Mouse (Mus musculus): ENCODE results near the gene Egln3. TPM values are rescaled to one million over a fixed set of nuclear protein-coding genes. Genes with fewer than 3 reads are reported as not detected.

Egln3 gene
- polyA plus RNA-seq, 1 experiment: 51.8 TPM

DNA sequence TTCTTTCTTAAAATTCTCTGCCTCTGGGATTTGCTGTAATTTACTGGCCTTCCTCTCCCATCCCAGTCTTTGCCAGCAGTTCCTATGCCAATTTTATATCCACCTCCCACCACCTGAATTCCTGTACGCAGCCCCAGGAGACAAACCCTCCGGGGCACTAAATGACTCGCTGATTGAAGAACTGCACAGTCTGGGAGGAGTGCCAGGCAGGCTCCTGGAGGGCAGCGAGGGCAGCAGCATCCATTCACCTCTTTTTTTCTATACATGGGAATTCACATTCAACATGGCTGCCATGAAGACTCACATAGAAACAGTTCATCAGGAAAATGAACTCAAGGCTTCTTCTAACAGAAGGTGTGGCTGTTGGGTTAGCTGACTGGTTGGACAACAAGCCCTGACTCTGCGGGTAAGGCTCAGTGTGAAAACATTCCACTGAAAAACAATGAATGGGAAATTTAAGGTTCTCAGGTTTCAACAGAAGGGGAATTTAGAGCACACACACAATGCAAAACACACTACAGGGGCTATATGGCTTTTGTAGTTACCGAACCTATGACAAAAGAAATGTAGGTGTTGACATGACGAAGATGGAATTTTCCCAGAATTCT is 29.4 kb upstream of the Egln3 start:
- no peaks in the 10 kb centered on the region for H3K27me3 ChIP-seq (ENCODE audit: control insufficient read depth, insufficient read depth, low read length)
- no peak overlapping the region for H3K4me3 ChIP-seq (ENCODE audit: low read depth, low read length)
- 77% methylated on average over 7 of the region's 7 CpGs for WGBS
- no peak for TF ChIP-seq CTCF (IDR thresholded peaks at IDR 0.05; ENCODE audit: extremely low read depth, insufficient read length, insufficient replicate concordance, low read depth, low read length)
- no peak overlapping the region for H3K27ac ChIP-seq (ENCODE audit: insufficient read depth, low read depth, low read length)
- peaks cover 2% of the 10 kb centered on the region; the same call in 1 of the 2 replicates for H3K4me1 ChIP-seq (ENCODE audit: control insufficient read depth, insufficient read depth, insufficient read length, low read length)
- H3K36me3 ChIP-seq (ENCODE audit: control insufficient read depth, insufficient read depth, low read length): no peaks in the 10 kb centered on the region

DNA sequence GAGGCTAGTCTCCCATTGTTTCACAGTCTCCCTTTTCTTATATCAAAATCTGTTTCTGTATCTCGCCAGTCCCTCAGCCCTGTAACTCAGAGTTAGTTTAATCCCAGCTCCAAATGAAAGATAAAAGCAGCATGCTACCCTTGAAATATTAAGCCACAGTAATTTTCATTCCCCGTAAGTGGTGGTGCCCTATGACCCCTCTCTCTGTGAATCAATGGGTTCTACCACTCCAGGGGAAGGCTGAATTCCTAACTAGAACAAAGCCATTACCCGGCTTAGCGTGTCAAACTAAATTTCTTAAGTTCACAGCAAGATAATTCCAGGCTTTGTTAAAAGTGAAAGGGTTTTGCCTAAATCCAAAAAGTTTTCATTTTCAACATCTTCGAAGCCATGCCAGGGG is 28.8 kb upstream of the Egln3 start:
- no peak overlapping the region for H3K4me3 ChIP-seq (ENCODE audit: low read depth, low read length)
- H3K36me3 ChIP-seq (ENCODE audit: control insufficient read depth, insufficient read depth, low read length): no peaks in the 10 kb centered on the region
- WGBS: 91% methylated on average over 5 of the region's 5 CpGs
- H3K4me1 ChIP-seq (ENCODE audit: control insufficient read depth, insufficient read depth, insufficient read length, low read length): peaks cover 2% of the 10 kb centered on the region; the same call in 1 of the 2 replicates
- H3K27me3 ChIP-seq (ENCODE audit: control insufficient read depth, insufficient read depth, low read length): no peaks in the 10 kb centered on the region
- no peak overlapping the region for H3K27ac ChIP-seq (ENCODE audit: insufficient read depth, low read depth, low read length)
- no peak for TF ChIP-seq CTCF (IDR thresholded peaks at IDR 0.05; ENCODE audit: extremely low read depth, insufficient read length, insufficient replicate concordance, low read depth, low read length)
- no peak for TF ChIP-seq POLR2A (IDR thresholded peaks at IDR 0.05; ENCODE audit: low read depth, low read length)

DNA sequence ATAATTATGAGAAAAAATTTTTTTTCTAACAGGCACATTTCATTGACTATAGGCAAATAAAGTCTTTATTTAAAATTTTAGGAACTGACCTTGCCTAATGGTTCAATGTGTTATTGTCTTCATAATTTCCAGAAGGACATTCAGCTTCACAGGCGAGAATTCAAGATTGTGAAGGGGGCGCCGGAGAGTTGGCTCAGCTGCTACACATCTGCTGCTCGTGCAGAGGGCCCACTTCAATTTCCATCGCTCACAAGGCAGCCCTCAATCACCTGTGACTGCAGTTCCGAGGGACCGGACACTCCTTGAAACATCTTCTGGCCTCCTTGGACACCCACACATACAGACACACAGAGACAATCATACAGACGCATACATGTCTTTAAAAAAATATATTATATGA is 23.9 kb upstream of the Egln3 start:
- no peak overlapping the region for H3K4me3 ChIP-seq (ENCODE audit: low read depth, low read length)
- no peaks in the 10 kb centered on the region for H3K4me1 ChIP-seq (ENCODE audit: control insufficient read depth, insufficient read depth, insufficient read length, low read length)
- no peaks in the 10 kb centered on the region for H3K36me3 ChIP-seq (ENCODE audit: control insufficient read depth, insufficient read depth, low read length)
- H3K27me3 ChIP-seq (ENCODE audit: control insufficient read depth, insufficient read depth, low read length): no peaks in the 10 kb centered on the region
- no peak for TF ChIP-seq CTCF (IDR thresholded peaks at IDR 0.05; ENCODE audit: extremely low read depth, insufficient read length, insufficient replicate concordance, low read depth, low read length)
- TF ChIP-seq POLR2A (IDR thresholded peaks at IDR 0.05; ENCODE audit: low read depth, low read length): no peak
- 79% methylated on average over 8 of the region's 8 CpGs for WGBS
- no peak overlapping the region for H3K27ac ChIP-seq (ENCODE audit: insufficient read depth, low read depth, low read length)

DNA sequence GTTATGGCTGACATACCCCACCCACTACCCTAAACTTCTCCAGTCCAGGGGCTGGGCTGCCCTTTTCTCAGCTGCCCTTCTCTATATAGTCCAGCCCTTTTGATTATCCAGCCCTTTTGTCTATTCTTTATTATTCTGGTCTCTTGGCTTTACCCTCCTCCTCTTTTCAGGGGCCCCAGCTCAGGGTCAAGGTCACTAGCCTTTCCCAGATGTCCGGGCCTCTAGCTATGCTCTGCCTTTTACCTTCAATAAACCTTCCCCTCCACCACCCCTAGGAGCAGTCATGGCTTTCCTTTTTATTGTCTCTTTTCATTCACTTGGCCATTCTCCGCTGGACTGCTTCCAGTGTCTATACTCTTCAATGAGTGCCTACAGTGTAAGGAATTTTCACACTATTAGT is 22.7 kb upstream of the Egln3 start:
- TF ChIP-seq CTCF (IDR thresholded peaks at IDR 0.05; ENCODE audit: extremely low read depth, insufficient read length, insufficient replicate concordance, low read depth, low read length): no peak
- no peak for TF ChIP-seq POLR2A (IDR thresholded peaks at IDR 0.05; ENCODE audit: low read depth, low read length)

DNA sequence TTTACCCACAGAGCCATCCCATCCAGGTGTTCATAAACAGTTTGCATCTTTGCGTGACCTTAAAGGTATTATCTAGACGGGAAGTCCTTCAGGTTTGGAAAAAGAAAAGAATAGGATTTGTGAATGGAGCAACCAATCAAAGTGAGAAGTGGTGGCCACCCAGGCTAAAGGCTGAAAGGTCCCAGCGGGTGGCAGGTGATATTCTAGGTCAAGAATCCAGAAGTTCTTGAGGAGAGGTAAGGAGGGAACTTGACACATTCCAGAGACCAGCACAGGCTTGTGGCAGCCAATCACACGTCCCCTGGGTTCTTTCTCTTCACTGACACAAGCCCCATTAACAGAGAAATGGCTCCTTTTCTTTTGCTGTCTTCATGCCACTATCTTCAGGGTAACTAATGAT is 21.9 kb upstream of the Egln3 start:
- Histone ChIP-seq H3K36me3 (ENCODE audit: control insufficient read depth, insufficient read depth, low read length) (no peaks in the 10 kb centered on the region), H3K27ac (ENCODE audit: insufficient read depth, low read depth, low read length) (no peak overlapping the region), H3K4me1 (ENCODE audit: control insufficient read depth, insufficient read depth, insufficient read length, low read length) (no peaks in the 10 kb centered on the region), H3K27me3 (ENCODE audit: control insufficient read depth, insufficient read depth, low read length) (no peaks in the 10 kb centered on the region), H3K4me3 (ENCODE audit: low read depth, low read length) (no peak overlapping the region)
- 84% methylated on average over 4 of the region's 4 CpGs for WGBS
- TF ChIP-seq CTCF (IDR thresholded peaks at IDR 0.05; ENCODE audit: extremely low read depth, insufficient read length, insufficient replicate concordance, low read depth, low read length) (no peak), POLR2A (IDR thresholded peaks at IDR 0.05; ENCODE audit: low read depth, low read length) (no peak)

More for the DNA sequence above, 22.7 kb upstream of the Egln3 start:
- no peaks in the 10 kb centered on the region for H3K36me3 ChIP-seq (ENCODE audit: control insufficient read depth, insufficient read depth, low read length)
- no peaks in the 10 kb centered on the region for H3K27me3 ChIP-seq (ENCODE audit: control insufficient read depth, insufficient read depth, low read length)
- no peaks in the 10 kb centered on the region for H3K4me1 ChIP-seq (ENCODE audit: control insufficient read depth, insufficient read depth, insufficient read length, low read length)
- WGBS: 70% methylated on average over 2 of the region's 2 CpGs
- no peak overlapping the region for H3K27ac ChIP-seq (ENCODE audit: insufficient read depth, low read depth, low read length)
- H3K4me3 ChIP-seq (ENCODE audit: low read depth, low read length): no peak overlapping the region

DNA sequence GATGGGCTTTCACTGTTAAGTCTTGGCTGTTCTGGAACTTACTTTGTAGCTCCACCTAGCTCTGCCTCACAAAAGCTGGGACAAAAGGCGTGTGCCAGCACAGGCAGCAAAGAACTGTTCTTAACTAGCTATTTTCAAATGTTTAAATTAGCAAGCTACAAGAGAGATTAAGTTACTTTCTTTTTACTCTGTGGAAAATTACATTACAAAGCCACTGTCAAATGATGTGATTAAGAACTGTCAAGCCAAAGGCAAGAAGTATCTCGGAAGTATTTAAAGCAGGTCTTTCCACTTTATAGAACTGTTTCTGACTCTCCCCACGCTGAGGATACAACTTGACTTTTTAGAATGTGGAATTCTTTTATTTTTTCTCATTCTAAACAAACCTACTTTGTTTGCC is 21.4 kb upstream of the Egln3 start:
- Histone ChIP-seq H3K27ac (ENCODE audit: insufficient read depth, low read depth, low read length) (no peak overlapping the region), H3K4me3 (ENCODE audit: low read depth, low read length) (no peak overlapping the region), H3K4me1 (ENCODE audit: control insufficient read depth, insufficient read depth, insufficient read length, low read length) (no peaks in the 10 kb centered on the region), H3K36me3 (ENCODE audit: control insufficient read depth, insufficient read depth, low read length) (no peaks in the 10 kb centered on the region), H3K27me3 (ENCODE audit: control insufficient read depth, insufficient read depth, low read length) (no peaks in the 10 kb centered on the region)
- WGBS: 79% methylated on average over 3 of the region's 3 CpGs
- TF ChIP-seq POLR2A (IDR thresholded peaks at IDR 0.05; ENCODE audit: low read depth, low read length) (no peak), CTCF (IDR thresholded peaks at IDR 0.05; ENCODE audit: extremely low read depth, insufficient read length, insufficient replicate concordance, low read depth, low read length) (no peak)

DNA sequence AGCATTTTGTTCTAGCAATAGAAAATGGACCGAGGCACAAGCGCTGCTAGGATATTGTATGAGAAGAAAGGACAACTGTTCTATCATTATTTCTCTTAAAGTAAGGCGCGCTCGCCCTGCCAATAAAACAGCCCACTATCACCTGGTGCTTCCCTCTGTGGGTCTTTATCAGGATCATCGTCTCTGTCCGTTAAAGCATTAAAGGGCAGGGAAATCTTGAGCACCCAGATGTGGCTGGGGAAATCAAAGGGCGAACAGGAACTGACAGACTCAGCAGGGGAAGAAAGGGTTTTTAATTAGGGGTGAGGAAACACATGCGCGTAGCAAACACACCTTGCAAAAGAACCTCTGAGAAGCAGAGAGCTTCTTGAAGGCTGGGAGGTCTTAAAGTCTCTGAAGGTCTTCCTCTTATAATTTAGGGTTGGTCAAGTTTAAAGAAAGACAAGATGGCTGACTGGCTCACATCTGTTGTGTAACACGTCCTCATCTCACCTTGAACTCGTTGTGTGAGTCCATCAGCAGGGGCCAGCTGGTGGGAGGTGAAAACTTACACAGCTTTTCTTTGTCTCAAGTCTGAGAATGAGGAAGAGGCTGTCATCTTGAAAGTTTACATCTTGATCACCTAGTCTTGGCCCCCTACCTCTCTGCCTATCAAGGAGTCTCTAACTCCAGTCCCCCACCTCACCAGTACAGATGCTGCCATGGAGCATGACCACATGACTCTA is 18.5 kb upstream of the Egln3 start:
- H3K4me1 ChIP-seq (ENCODE audit: control insufficient read depth, insufficient read depth, insufficient read length, low read length): no peaks in the 10 kb centered on the region
- 67% methylated on average over 12 of the region's 12 CpGs for WGBS
- no peaks in the 10 kb centered on the region for H3K36me3 ChIP-seq (ENCODE audit: control insufficient read depth, insufficient read depth, low read length)
- TF ChIP-seq CTCF (IDR thresholded peaks at IDR 0.05; ENCODE audit: extremely low read depth, insufficient read length, insufficient replicate concordance, low read depth, low read length) (no peak), POLR2A (IDR thresholded peaks at IDR 0.05; ENCODE audit: low read depth, low read length) (no peak)
- H3K27me3 ChIP-seq (ENCODE audit: control insufficient read depth, insufficient read depth, low read length): no peaks in the 10 kb centered on the region
- no peak overlapping the region for H3K4me3 ChIP-seq (ENCODE audit: low read depth, low read length)
- H3K27ac ChIP-seq (ENCODE audit: insufficient read depth, low read depth, low read length): no peak overlapping the region
